Mouse (Mus musculus) urinary bladder, postnatal 14 days (tissue): ENCODE measurements at regions not wholly inside any gene's neighbourhood (a gene's known extent, or its start where the extent isn't known, plus 50 kb on each side); places are given as distances from the start of the nearest gene placed in this dataset.
A peak's percentile ranks its signal among the peaks of the same experiment; 100 is the strongest.

Experiments used
- DNase-seq: peaks from one replicate; pipeline ENCODE4 v3.0.0; 2021; ENCODE audit warnings: low spot score

GRCm38 (mm10) chr12:107759911-107760310 is 243.5 kb downstream of the Bcl11b start:
- no peak for DNase-seq

GRCm38 (mm10) chr12:107762140-107762539 is 241.3 kb downstream of the Bcl11b start:
- no peak for DNase-seq

- no peak for DNase-seq
Measured at GRCm38 (mm10) chr12:107769801-107770515, 233.4 kb downstream of the Bcl11b start.

- no peak for DNase-seq
Measured at GRCm38 (mm10) chr12:107770516-107770836, 232.9 kb downstream of the Bcl11b start.

GRCm38 (mm10) chr12:107771325-107771724 is 232.1 kb downstream of the Bcl11b start:
- DNase-seq = no peak

GRCm38 (mm10) chr12:107771809-107772208 is 231.6 kb downstream of the Bcl11b start:
- no peak for DNase-seq

GRCm38 (mm10) chr12:107778046-107778445 is 225.4 kb downstream of the Bcl11b start:
- DNase-seq = no peak

- DNase-seq = no peak
Measured at GRCm38 (mm10) chr12:107779306-107780057, 223.9 kb downstream of the Bcl11b start.

- DNase-seq = no peak
Measured at GRCm38 (mm10) chr12:107782147-107782546, 221.3 kb downstream of the Bcl11b start.

- no peak for DNase-seq
Measured at GRCm38 (mm10) chr12:107783831-107784230, 219.6 kb downstream of the Bcl11b start.

GRCm38 (mm10) chr12:107789818-107790217 is 213.6 kb downstream of the Bcl11b start:
- no peak for DNase-seq

GRCm38 (mm10) chr12:107800296-107800695 is 203.1 kb downstream of the Bcl11b start:
- no peak for DNase-seq

GRCm38 (mm10) chr12:107807634-107808033 is 195.8 kb downstream of the Bcl11b start:
- DNase-seq = peak; percentile 53

GRCm38 (mm10) chr12:107808158-107808715 is 195.2 kb downstream of the Bcl11b start:
- no peak for DNase-seq

GRCm38 (mm10) chr12:107811231-107811630 is 192.2 kb downstream of the Bcl11b start:
- DNase-seq = no peak

- DNase-seq = peak; percentile 12
Measured at GRCm38 (mm10) chr12:107812549-107813335, 190.7 kb downstream of the Bcl11b start.

GRCm38 (mm10) chr12:107814926-107815325 is 188.5 kb downstream of the Bcl11b start:
- DNase-seq = no peak

GRCm38 (mm10) chr12:107823768-107824394 is 179.5 kb downstream of the Bcl11b start:
- no peak for DNase-seq

GRCm38 (mm10) chr12:107825921-107826320 is 177.5 kb downstream of the Bcl11b start:
- no peak for DNase-seq

- DNase-seq = no peak
Measured at GRCm38 (mm10) chr12:107831400-107832128, 171.8 kb downstream of the Bcl11b start.

- no peak for DNase-seq
Measured at GRCm38 (mm10) chr12:107833001-107833400, 170.4 kb downstream of the Bcl11b start.
